Mouse (Mus musculus): ENCODE data around the gene Gabrb3.
"Not testable (repeated sequence)": the region's sequence is repeated elsewhere in the genome, so short reads cannot be mapped to it uniquely, and the experiment has no call there.

The Gabrb3 gene

DNA sequence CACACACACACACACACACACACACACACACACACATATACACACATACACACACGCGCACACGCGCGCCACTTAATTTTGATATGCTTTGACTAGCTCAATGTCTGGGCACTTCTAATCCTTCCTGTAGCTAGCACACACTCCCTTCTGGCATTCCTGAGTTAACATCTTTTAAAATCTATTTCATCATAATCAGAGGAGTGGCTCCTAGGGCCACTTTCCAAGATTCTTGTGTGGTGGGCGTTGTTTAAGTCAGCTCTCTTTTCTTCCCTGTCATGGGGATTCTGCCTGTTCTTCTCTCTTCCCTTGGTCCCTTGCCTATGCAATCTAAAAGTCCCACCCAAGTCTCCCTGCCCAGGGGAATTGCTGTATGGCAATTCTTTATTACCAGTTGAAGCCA is 286.6 kb downstream of the Gabrb3 start:
- in situ Hi-C loops (cut with MboI, MseI), result no loop called here

DNA sequence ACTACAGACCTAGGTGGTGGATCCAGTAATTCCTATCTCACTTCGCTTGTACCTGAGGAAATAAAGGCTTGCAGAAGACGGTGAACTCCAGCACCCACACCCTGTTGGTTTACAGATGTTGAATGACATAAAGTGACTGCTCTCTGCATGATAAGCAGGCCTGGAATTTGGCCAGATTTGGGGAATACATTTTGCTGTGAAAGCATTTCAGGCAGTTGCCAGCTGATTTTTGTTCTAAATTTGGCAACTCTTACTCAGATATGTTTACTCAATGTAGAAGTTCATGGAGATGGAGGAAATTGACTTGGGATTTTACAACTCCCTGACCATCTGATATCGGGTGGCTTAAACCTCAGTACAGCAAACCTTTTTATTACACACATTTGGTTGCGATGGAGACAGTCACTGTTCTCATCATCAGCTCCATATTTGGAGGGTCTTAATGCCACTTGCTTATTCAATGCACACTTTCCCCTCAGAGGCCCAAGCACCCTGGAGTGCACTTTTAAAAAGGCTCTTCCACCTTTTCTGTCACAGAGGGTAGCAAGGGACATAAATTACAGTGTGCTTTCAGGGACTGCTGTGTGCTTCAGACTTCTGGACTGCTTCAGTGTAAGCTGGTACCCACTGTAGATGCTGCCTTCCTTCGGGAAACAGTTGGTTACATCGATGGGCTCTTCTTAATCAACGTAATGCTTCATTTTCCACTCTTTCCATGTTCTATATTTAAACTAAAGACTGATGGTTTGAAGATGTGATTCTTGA is 287.7 kb downstream of the Gabrb3 start:
- in situ Hi-C loops (cut with MboI, MseI), result no loop called here

DNA sequence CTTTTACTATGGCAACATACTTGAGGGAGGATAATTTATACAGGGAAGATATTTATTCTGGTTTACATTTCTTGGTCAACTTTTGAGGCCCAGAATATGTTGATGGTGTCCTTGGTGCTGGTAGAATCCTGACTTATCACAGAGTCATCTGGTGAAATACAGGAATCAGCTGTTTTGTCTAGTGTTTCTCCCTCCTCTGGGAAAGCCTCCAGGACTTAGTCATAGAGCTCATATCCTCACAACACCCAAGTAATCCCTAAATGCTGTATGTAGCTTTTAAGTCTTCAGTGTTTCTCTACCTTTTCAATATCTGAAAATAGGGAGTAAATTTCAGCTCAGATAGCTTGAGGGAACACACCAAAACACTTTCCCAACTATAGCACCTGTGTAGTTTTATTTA is 292.2 kb downstream of the Gabrb3 start:
- in situ Hi-C loops (cut with MboI, MseI), result no loop called here

DNA sequence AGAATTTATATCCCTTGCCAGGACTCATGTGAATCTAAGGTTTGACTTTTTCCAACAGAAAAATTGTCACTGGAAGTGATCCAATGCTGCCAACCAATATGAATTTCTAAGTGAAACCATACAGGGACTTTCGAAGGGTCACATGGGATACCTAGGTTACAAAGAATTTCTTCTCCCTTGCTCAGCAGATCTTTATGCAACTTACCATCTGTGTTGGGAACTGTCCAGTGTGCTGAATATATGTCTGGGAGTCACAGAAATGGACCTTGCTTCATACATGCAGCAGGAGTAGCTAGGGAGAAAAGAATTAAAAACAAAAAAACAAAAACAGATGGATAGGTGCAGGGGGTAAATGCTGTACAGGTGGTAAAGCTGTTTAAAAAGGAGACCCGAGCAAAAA is 327.3 kb downstream of the Gabrb3 start:
- in situ Hi-C loops (cut with MboI, MseI), result no loop called here

DNA sequence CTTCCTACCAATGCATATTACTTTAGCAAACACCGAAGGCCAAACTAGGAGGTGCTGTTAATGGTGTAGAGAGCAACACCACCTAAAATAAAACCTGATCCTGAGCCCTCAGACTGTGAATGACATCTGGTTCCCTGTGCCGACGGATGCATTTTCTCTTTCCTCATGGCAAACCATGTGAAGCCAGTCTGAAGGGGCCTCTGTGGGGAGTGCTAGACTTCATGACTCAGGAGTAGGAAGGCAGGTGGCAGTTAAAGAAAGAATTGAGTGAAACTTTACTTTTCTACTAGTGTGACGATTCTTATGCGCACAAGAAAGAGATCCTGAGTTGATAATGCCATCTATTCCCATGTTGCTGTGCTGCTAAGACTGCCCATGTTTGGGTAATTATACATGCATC is 341.0 kb downstream of the Gabrb3 start:
- in situ Hi-C loops (cut with MboI, MseI), result no loop called here

DNA sequence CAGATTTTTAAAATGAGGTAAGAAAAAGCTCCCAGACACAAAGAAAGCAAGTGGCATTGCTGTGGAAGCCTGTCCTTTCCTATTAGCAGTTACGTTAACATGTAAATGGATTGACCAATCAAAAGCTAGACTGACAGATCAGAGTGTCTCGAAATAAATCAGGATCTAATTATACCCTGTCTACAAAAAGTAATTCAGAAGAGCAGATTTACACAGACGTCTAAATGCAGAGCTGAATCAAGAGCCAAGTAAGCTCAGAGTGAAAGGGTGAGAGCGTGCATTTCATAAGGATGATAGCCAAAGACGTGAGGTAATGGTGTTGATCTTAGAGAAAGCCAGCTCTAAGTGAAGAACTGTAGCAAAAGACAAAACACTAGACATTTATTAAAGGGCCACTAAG is 359.3 kb downstream of the Gabrb3 start:
- in situ Hi-C loops (cut with MboI, MseI), result no loop called here

DNA sequence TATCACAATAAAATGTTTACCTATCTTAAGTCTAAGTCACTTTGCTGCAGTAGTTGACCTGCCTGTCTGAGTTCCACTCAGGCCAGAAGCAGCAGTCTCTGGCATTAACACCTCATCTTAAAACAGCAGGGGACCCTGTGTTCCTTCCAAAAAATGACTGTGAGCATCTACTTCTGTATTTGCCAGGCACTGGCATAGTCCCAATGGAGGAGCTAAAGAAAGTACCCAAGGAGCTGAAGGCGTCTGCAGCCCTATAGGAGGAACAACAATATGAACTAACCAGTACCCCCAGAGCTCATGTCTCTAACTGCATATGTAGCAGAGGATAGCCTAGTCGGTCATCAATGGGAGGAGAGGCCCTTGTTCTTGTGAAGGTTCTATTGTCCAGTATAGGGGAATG is 366.6 kb downstream of the Gabrb3 start:
- in situ Hi-C loops (cut with MboI, MseI), result not testable (repeated sequence)

DNA sequence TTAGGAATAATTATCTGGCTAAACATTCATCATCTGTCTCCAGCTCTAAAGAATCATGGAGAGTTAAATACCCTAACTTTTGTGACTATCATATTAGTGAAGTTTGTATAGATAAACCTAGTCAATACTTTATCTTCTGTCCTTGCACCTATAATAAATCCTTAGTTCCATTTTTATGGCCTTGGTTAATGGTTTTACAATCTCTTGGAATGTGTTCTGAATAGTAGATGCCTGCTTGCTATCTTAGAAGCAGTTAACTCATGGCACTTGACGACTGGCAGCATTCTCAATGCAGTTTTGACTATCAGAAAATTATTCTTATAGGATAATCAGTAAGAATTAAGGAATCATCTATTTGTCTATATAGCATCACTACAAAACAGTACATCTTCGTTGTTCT is 368.0 kb downstream of the Gabrb3 start:
- in situ Hi-C loops (cut with MboI, MseI), result no loop called here

DNA sequence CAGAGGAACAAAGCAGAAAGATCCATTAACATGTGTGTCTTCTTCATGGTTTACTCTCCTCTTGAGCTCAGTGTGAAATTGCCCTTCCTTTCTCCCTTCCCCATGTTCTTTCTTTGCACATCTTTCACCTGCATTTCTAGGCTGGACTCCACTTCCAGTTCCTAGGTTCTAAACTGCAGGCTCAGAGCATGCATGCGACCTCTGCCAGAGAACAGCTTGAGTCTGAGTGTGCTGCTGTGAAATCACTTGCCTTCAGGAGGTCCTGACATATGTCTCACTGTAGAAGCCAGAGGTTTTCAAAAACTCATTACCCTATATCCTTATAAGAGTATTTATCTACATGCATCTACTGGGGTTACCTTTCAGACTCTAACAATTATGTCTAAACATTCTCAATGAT is 383.8 kb downstream of the Gabrb3 start:
- in situ Hi-C loops (cut with MboI, MseI), result no loop called here

DNA sequence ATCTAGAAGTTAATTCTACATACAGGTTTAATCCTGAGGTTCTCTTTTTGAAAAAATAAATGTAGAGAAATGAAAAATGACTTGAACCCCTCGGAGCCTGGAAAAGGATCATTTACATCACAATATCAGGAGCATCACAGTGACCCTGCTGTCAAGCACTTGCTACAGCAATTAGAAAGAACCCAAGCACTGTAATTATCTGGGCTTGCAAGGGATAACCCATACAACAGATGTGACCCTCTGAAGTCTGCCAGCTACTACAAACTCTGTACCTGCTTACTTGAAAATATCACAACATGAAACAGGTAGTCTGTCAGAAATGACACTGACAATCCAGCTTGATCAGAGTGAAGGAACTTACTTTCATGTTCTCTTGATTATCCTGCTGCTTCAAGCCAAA is 394.2 kb downstream of the Gabrb3 start:
- in situ Hi-C loops (cut with MboI, MseI), result no loop called here

DNA sequence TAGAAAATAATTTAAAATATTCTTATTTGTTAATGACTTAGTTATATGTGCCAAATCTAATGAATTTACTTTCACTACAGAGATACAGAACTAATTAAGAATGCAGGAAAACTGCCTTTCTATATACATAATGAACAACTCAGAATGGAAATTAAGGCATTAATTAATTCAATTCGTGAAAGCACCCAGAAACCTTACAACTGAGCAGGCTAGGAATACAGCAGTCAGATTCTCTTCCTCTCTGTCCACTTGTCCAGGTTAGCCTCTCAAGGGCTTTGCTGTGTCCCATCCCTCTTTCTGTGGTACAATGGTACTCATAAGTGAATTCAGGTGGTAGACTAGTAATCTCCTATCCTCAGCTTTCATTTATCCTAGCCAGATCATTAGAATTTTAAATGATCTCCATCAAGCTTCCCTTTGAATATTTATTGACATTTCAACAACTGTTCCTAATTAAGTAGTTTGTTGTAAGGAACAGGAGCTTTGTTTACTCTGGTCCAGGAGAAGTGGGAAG is 422.9 kb downstream of the Gabrb3 start:
- in situ Hi-C loops (cut with MboI, MseI), result no loop called here

DNA sequence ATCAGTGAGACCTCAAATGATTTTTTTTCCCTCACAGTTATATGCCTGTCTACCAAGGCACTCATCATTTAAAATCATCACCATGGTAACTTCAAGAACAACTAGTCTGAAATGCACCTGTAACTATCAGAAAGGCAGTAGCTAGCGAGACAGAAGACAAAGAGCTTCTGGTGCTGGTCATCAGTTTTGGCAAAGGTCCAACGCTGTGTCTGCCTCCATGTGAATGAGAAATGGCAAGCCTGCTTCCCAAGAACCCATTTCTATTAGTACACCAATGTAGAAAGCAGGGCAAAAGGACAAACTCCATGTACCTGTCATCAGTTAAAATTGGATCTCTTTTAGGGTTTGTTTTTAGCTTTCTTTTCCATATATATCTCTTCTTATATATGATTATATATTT is 448.5 kb downstream of the Gabrb3 start:
- in situ Hi-C loops (cut with MboI, MseI), result no loop called here
